Mouse (Mus musculus): Measurements from ENCODE around the gene Sost. TPM values are rescaled to one million over a fixed set of nuclear protein-coding genes. Genes with fewer than 3 reads are reported as not detected.
"Not testable (repeated sequence)": the region's sequence is repeated elsewhere in the genome, so short reads cannot be mapped to it uniquely, and the experiment has no call there.

The Sost gene
- polyA plus RNA-seq, 1 experiment: 1.4 TPM

DNA sequence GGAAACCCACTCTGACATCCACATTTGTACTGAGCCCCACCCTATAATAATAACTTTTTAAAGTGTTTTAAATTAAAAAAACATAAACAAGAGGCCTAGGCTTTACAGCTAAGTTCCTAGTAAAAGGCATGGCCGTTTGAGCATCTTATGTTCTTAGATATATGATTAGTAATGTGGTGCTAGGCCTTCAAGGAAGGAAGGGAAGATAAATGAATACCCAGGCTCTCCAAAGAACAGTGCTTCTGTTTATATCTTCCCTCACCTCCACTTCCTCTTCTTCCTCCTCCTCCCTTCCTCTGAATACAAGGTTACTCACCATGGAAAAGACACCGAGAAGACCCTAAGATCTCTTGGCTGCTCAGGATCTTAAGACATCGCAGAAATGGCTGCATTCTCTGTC, 25.0 kb upstream of the Sost start:
- Histone ChIP-seq H3K27ac (ENCODE audit: insufficient read depth, low read length) (no peak overlapping the region), H3K4me3 (replicated peaks; ENCODE audit: insufficient read depth, low read depth, low read length) (no peak overlapping the region), H3K27me3 (ENCODE audit: control insufficient read depth, insufficient read depth, low read length) (no peaks in the 10 kb centered on the region), H3K4me1 (ENCODE audit: control insufficient read depth, insufficient read depth, low read length) (peaks cover 2% of the 10 kb centered on the region; the same call in 1 of the 2 replicates)
- TF ChIP-seq POLR2A (IDR thresholded peaks at IDR 0.05; ENCODE audit: borderline replicate concordance, insufficient read depth, low read length): no peak
- no peak for TF ChIP-seq CTCF (IDR thresholded peaks at IDR 0.05; ENCODE audit: borderline replicate concordance, insufficient read depth, low read depth, low read length)
- no peak for DNase-seq
- WGBS: 87% methylated on average over 3 of the region's 3 CpGs

DNA sequence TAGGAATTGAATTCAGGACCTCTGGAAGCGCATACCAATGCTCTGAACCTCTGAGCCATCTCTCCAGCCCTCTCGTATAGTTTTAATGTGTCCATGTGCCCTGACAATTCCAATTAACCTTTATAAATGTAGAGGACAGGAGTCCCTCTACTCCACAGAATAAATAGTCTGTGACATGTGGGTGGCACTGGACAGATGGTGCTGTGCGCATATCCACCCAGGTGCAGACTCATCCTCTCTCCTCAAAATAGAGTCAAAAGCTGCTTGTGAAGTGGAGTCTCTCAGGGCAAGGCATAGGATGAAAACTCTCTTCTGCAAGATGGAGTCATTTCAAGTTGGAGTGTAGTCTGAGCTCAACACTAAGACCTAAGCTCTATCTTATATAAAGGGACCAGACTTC, 23.4 kb upstream of the Sost start:
- no peak for TF ChIP-seq CTCF (IDR thresholded peaks at IDR 0.05; ENCODE audit: borderline replicate concordance, insufficient read depth, low read depth, low read length)
- TF ChIP-seq POLR2A (IDR thresholded peaks at IDR 0.05; ENCODE audit: borderline replicate concordance, insufficient read depth, low read length): no peak
- peaks cover 2% of the 10 kb centered on the region; the same call in 1 of the 2 replicates for H3K4me1 ChIP-seq (ENCODE audit: control insufficient read depth, insufficient read depth, low read length)
- no peaks in the 10 kb centered on the region for H3K27me3 ChIP-seq (ENCODE audit: control insufficient read depth, insufficient read depth, low read length)
- 58% methylated on average over 3 of the region's 3 CpGs for WGBS
- H3K4me3 ChIP-seq (replicated peaks; ENCODE audit: insufficient read depth, low read depth, low read length): no peak overlapping the region
- no peak for DNase-seq
- H3K27ac ChIP-seq (ENCODE audit: insufficient read depth, low read length): no peak overlapping the region

DNA sequence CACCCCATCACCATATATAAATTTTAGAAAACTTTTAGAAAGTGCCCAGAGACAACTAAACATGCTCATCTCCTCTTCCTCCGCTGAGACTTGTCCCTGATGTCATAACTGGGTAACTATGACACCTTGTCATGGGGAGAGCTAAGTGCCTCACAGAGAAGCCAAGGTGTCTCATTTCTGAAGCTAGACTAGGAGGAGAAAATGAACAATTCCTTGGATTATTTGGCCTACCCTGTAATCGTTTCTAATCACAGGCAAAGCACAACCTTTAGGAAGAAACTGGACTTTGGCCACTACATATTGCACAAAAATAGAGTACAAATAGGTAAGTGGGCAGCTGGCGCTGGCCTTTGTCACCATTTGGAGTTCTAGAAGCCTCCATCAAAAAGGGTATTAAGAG, 20.1 kb upstream of the Sost start, which contains the start of gene Dusp3:
Gene Dusp3 (minus strand): TSS at position 101 of the 400 bp plus-strand sequence.
- DNase-seq: no peak
- WGBS: 91% methylated on average over 3 of the region's 3 CpGs
- TF ChIP-seq POLR2A (IDR thresholded peaks at IDR 0.05; ENCODE audit: borderline replicate concordance, insufficient read depth, low read length): no peak
- TF ChIP-seq CTCF (IDR thresholded peaks at IDR 0.05; ENCODE audit: borderline replicate concordance, insufficient read depth, low read depth, low read length): no peak
- H3K27me3 ChIP-seq (ENCODE audit: control insufficient read depth, insufficient read depth, low read length): no peaks in the 10 kb centered on the region
- no peak within 1 kb of the TSS for H3K4me3 ChIP-seq (replicated peaks; ENCODE audit: insufficient read depth, low read depth, low read length)
- no peak within 1 kb of the TSS for H3K27ac ChIP-seq (ENCODE audit: insufficient read depth, low read length)
- peaks cover 14% of the 10 kb centered on the region for H3K4me1 ChIP-seq (ENCODE audit: control insufficient read depth, insufficient read depth, low read length)

DNA sequence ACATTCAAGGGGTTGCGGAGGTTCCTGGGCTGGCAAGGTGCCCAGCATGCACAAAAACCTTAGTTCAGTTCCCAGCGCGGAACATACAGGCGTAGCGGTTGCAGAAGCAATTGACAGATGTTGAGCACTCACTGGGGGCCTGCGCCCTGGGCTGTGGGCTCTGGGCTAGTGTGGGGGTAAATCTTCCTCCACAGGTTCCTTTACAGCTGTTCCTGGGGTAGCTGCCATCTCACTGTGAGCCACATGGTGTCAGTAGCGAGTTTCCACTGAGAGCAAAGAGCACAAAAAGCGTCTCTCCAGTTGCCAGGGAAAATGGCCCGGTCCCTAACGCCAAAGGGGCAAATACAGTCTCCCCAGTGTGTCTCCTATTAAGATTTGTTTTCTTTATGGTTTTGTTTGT, 19.2 kb upstream of the Sost start:
- H3K27me3 ChIP-seq (ENCODE audit: control insufficient read depth, insufficient read depth, low read length): no peaks in the 10 kb centered on the region
- peak; percentile 84 to 91 for DNase-seq
- no peak overlapping the region for H3K27ac ChIP-seq (ENCODE audit: insufficient read depth, low read length)
- peaks cover 18% of the 10 kb centered on the region for H3K4me1 ChIP-seq (ENCODE audit: control insufficient read depth, insufficient read depth, low read length)
- no peak overlapping the region for H3K4me3 ChIP-seq (replicated peaks; ENCODE audit: insufficient read depth, low read depth, low read length)
- TF ChIP-seq CTCF (IDR thresholded peaks at IDR 0.05; ENCODE audit: borderline replicate concordance, insufficient read depth, low read depth, low read length) (peak; percentile 98), POLR2A (IDR thresholded peaks at IDR 0.05; ENCODE audit: borderline replicate concordance, insufficient read depth, low read length) (no peak)
- WGBS: 2% methylated on average over 10 of the region's 10 CpGs

DNA sequence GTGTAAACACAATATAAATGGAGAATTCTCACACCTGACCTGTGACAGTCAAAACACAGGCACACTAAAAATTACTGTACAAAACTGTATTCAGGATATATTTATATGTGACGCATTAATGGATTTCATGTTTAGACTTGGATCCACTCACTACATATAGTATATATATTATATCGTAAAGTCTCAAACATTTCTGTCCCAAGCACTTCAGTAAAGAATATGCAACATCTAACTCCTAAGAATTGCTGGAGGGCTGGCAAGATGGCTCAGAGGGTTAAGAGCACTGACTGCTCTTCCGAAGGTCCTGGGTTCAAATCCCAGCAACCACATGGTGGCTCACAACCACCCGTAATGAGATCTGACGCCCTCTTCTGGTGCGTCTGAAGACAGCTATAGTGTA, 18.6 kb upstream of the Sost start:
- not testable (repeated sequence) for H3K27me3 ChIP-seq (ENCODE audit: control insufficient read depth, insufficient read depth, low read length); DNase-seq; H3K4me3 ChIP-seq (replicated peaks; ENCODE audit: insufficient read depth, low read depth, low read length); H3K27ac ChIP-seq (ENCODE audit: insufficient read depth, low read length)
- H3K4me1 ChIP-seq (ENCODE audit: control insufficient read depth, insufficient read depth, low read length): peaks cover 21% of the 10 kb centered on the region
- WGBS: 53% methylated on average over 6 of the region's 6 CpGs

DNA sequence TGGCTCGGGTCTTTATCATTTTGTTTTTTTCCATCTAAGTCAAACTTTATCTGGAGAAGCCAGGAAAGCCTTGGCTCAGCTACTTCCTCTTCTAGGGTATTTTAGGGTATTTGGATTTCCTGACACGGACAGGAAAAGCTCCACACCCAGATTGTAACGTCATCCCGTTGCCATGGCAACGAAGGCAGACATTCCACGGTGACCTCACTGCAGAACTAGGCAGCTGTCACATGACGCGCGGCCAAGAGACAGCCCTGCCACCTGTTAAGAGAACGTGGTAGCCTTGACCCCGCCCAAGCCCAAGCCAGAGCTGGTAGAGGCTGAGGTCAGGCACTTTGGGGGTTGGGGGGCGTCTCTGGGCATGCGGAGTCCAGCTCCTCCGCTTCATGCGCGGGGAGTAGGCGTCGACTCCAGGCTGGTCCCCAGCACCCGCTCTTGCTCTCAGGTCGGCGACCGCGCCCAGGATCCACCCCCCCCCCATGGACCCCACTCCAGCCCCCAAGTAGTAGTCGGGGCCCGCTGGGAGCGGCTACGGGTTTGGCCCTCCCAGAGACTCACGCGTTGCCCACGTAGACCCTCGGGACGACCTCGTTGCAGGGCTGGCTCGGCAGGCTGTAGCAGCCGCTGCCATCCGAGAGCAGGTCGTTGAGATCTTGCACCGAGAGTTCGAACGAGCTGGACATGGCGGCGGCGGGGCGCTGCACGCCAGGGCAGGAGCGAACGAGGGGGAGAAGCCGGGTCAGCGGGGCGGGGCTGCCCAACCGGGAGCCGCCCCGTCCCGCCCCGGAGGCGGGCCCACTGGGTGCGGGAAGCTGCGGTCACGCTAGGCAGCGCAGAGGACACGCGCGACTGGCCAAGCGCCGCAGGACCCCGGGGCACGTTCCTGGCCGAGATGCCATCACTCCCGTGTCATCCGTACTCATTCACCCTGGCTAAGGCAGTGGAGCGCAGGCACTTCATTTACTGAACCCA, 17.5 kb upstream of the Sost start, which contains the start of gene Cfap97d1:
Gene Cfap97d1 (plus strand): TSS at position 226 of the 972 bp plus-strand sequence.
- peak within 1 kb of the TSS; percentile 73 for H3K27ac ChIP-seq (ENCODE audit: insufficient read depth, low read length)
- DNase-seq: peak; percentile 97 to 99
- peak within 1 kb of the TSS; percentile 74 for H3K4me3 ChIP-seq (replicated peaks; ENCODE audit: insufficient read depth, low read depth, low read length)
- under 1% methylated on average over 69 of the region's 71 CpGs for WGBS
- H3K4me1 ChIP-seq (ENCODE audit: control insufficient read depth, insufficient read depth, low read length): peaks cover 24% of the 10 kb centered on the region
- TF ChIP-seq POLR2A (IDR thresholded peaks at IDR 0.05; ENCODE audit: borderline replicate concordance, insufficient read depth, low read length) (peak; percentile 50; the same call in 1 of the 2 replicates), CTCF (IDR thresholded peaks at IDR 0.05; ENCODE audit: borderline replicate concordance, insufficient read depth, low read depth, low read length) (no peak)
- no peaks in the 10 kb centered on the region for H3K27me3 ChIP-seq (ENCODE audit: control insufficient read depth, insufficient read depth, low read length)

DNA sequence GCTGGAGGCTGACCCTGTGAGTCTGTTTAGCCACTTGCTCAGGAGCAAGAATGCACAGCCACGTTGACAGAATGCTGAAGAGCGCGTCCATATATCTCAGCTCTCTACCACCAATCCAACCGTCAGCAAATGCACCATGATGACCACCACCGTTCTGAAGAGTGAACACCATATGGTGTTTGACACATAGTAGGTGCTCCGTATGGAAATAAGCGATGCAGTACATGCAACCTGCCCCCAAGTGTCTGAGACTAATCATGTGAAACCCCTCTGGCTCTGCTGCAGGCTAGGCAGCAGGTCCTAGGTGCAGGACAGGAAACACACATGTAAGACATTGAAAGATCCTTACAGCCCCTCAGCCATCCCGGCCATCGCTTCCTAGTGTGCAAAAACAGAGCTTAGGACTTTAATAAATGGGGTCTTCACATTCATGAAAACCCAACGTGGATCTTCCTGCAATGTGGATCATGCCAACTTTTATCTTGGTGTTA, 16.7 kb upstream of the Sost start:
- Histone ChIP-seq H3K27ac (ENCODE audit: insufficient read depth, low read length) (peak overlapping the region; percentile 70), H3K4me1 (ENCODE audit: control insufficient read depth, insufficient read depth, low read length) (peaks cover 33% of the 10 kb centered on the region), H3K4me3 (replicated peaks; ENCODE audit: insufficient read depth, low read depth, low read length) (peak overlapping the region; percentile 74), H3K27me3 (ENCODE audit: control insufficient read depth, insufficient read depth, low read length) (no peaks in the 10 kb centered on the region)
- WGBS: 33% methylated on average over 10 of the region's 10 CpGs
- peak in 1 of 2 experiments; percentile 38 for DNase-seq
- TF ChIP-seq CTCF (IDR thresholded peaks at IDR 0.05; ENCODE audit: borderline replicate concordance, insufficient read depth, low read depth, low read length): no peak
- TF ChIP-seq POLR2A (IDR thresholded peaks at IDR 0.05; ENCODE audit: borderline replicate concordance, insufficient read depth, low read length): no peak

Measured in cerebellum, adult 2 months (tissue).